Mouse (Mus musculus) midbrain, embryonic 14.5 days (tissue): ENCODE data around the gene Tdrd5. TPM values are rescaled to one million over a fixed set of nuclear protein-coding genes. Genes with fewer than 3 reads are reported as not detected.
"Not testable (repeated sequence)": the region's sequence is repeated elsewhere in the genome, so short reads cannot be mapped to it uniquely, and the experiment has no call there.

Experiments
- ATAC-seq: fragments of 200-750 bp; cut with Nextera tagmentation; 2 replicates; pipeline ENCODE4 v1.8.0; 2017; ENCODE audit warnings: moderate number of reproducible peaks, moderate library complexity; ENCODE audit not compliant: low FRiP score, low TSS enrichment
- DNase-seq: peaks from one replicate; pipeline ENCODE4 v3.0.0-alpha.2; 2015
- H3K27ac ChIP-seq: fragments of 300-500 bp; sonication (generic); replicated peaks from 2 replicates; pipeline ENCODE4 v1.5.1; 2014; ENCODE audit warnings: mild to moderate bottlenecking, low read depth, low read length, moderate library complexity
- H3K27me3 ChIP-seq: fragments of 300-500 bp; sonication (generic); 2 replicates; pipeline ENCODE4 v1.6.1; 2014; ENCODE audit warnings: low read length, control low read depth, mixed read lengths; ENCODE audit not compliant: control insufficient read depth, insufficient read depth
- H3K36me3 ChIP-seq: fragments of 300-500 bp; sonication (generic); 2 replicates; pipeline ENCODE4 v1.6.1; 2014; ENCODE audit warnings: low read length, control low read depth; ENCODE audit not compliant: control insufficient read depth, insufficient read depth
- H3K4me1 ChIP-seq: fragments of 300-500 bp; sonication (generic); 2 replicates; pipeline ENCODE4 v1.6.1; 2014; ENCODE audit warnings: mild to moderate bottlenecking, antibody characterized with exemption, low read length, control low read depth; ENCODE audit not compliant: control insufficient read depth, insufficient read depth
- H3K4me2 ChIP-seq: fragments of 300-500 bp; sonication (generic); 2 replicates; pipeline ENCODE4 v1.6.1; 2014; ENCODE audit warnings: mild to moderate bottlenecking, low read length, moderate library complexity
- H3K4me3 ChIP-seq: fragments of 300-500 bp; sonication (generic); replicated peaks from 2 replicates; pipeline ENCODE4 v1.5.1; 2014; ENCODE audit warnings: low read depth, low read length
- H3K9ac ChIP-seq: fragments of 300-500 bp; sonication (generic); replicated peaks from 2 replicates; pipeline ENCODE4 v1.6.1; 2014; ENCODE audit warnings: mild to moderate bottlenecking, low read length, moderate library complexity
- H3K9me3 ChIP-seq: fragments of 300-500 bp; sonication (generic); 2 replicates; pipeline ENCODE4 v1.6.1; 2016; ENCODE audit warnings: low read length, control low read depth, mixed read lengths; ENCODE audit not compliant: control insufficient read depth
- WGBS: fragments of 180-500 bp; shearing (Covaris S2); extraction: QIAGEN DNeasy Blood & Tissue Kit; methylation state at CpG from one replicate; pipeline ENCODE4 v1.1.7; 2014; 5-methylcytosine and 5-hydroxymethylcytosine counted together
- polyA plus RNA-seq: library from polyadenylated mRNA; unstranded; fragments of >200 nt; fragmentation: Nextera tagmentation; extraction: Ambion mirVana; gene quantifications from 2 replicates; pipeline ENCODE4 v1.2.1, GENCODE M21; 2014

The Tdrd5 gene
- polyA plus RNA-seq, 1 experiment from 2014 or later: 1.7 TPM

DNA sequence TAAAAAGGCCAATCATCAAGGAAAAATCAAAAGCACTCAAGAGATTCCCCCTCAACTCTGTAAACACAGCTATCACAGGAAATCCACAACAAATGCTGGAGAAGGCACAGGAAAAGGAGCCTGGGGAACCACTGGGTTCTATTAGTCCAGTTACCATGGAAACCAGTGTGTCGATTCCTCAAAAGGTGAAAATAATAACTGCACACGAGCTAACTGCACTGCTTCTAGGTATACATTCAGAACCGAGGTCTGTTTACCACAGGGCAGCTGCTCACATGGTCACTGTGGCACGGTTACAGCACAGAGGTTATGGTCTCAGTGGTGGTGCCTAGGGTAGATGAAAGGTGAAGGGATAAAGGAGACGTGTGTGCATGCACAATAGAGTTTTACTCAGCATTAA, 31.8 kb downstream of the Tdrd5 start:
- ATAC-seq (no peak), DNase-seq (peak; percentile 83)
- no peaks in the 10 kb centered on the region for H3K9me3 ChIP-seq
- no peak overlapping the region for H3K9ac ChIP-seq
- peak overlapping the region; percentile 58; the same call in 1 of the 2 replicates for H3K27ac ChIP-seq
- no peaks in the 10 kb centered on the region for H3K27me3 ChIP-seq
- H3K36me3 ChIP-seq: no peaks in the 10 kb centered on the region
- no peak overlapping the region for H3K4me2 ChIP-seq
- no peak overlapping the region for H3K4me3 ChIP-seq
- 29% methylated on average over 5 of the region's 5 CpGs for WGBS
- no peaks in the 10 kb centered on the region; the same call in 1 of the 2 replicates for H3K4me1 ChIP-seq

GRCm38 (mm10) chr1:156270471-156270870, 33.0 kb downstream of the Tdrd5 start:
- no peak overlapping the region for H3K4me3 ChIP-seq

GRCm38 (mm10) chr1:156268546-156268945, 34.9 kb downstream of the Tdrd5 start:
- ATAC-seq, H3K27me3 ChIP-seq, H3K4me1 ChIP-seq, H3K36me3 ChIP-seq, H3K9me3 ChIP-seq, H3K4me3 ChIP-seq, H3K9ac ChIP-seq, H3K27ac ChIP-seq, H3K4me2 ChIP-seq, DNase-seq: not testable (repeated sequence)
- 22% methylated on average over 3 of the region's 3 CpGs for WGBS

More at GRCm38 (mm10) chr1:156270471-156270870, 33.0 kb downstream of the Tdrd5 start:
- Histone ChIP-seq H3K9ac (no peak overlapping the region), H3K9me3 (no peaks in the 10 kb centered on the region), H3K27me3 (no peaks in the 10 kb centered on the region), H3K27ac (no peak overlapping the region), H3K36me3 (no peaks in the 10 kb centered on the region), H3K4me2 (no peak overlapping the region), H3K4me1 (no peaks in the 10 kb centered on the region; the same call in 1 of the 2 replicates)
- 83% methylated on average over 9 of the region's 9 CpGs for WGBS
- DNase-seq: no peak
- no peak for ATAC-seq

DNA sequence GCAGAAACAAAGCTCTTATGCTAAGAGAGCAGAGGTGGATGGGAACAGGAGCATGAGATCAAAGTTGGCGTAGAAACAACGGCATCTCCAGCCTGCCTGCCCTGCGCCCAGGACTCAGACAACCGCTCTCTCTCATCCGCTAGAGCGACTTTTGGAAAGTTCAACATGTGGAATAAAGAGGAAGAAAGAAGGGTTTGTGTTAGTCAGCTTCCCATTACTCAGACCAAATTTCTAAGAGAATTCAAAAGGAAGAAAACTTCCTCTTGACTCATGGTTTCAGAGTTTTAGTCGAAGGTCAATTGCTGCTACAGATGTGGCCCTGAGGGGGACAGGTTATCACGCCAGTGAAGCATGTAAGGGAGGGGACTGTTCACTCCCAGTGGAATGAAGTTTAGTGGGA, 39.5 kb downstream of the Tdrd5 start:
- no peaks in the 10 kb centered on the region for H3K27me3 ChIP-seq
- no peaks in the 10 kb centered on the region for H3K4me1 ChIP-seq
- no peak overlapping the region for H3K27ac ChIP-seq
- no peak overlapping the region for H3K4me3 ChIP-seq
- WGBS: 90% methylated on average over 8 of the region's 8 CpGs
- no peak for DNase-seq
- H3K4me2 ChIP-seq: no peak overlapping the region
- H3K36me3 ChIP-seq: no peaks in the 10 kb centered on the region
- ATAC-seq: no peak
- no peaks in the 10 kb centered on the region for H3K9me3 ChIP-seq
- no peak overlapping the region for H3K9ac ChIP-seq

GRCm38 (mm10) chr1:156263352-156263751, 40.1 kb downstream of the Tdrd5 start:
- H3K4me1 ChIP-seq: no peaks in the 10 kb centered on the region
- peak; percentile 80 for DNase-seq
- H3K36me3 ChIP-seq: no peaks in the 10 kb centered on the region
- H3K9ac ChIP-seq: no peak overlapping the region
- H3K9me3 ChIP-seq: no peaks in the 10 kb centered on the region
- no peak overlapping the region for H3K27ac ChIP-seq
- 53% methylated on average over 2 of the region's 2 CpGs for WGBS
- H3K4me3 ChIP-seq: no peak overlapping the region
- no peaks in the 10 kb centered on the region for H3K27me3 ChIP-seq
- H3K4me2 ChIP-seq: no peak overlapping the region
- no peak for ATAC-seq

GRCm38 (mm10) chr1:156254866-156255265, 48.6 kb downstream of the Tdrd5 start:
- Histone ChIP-seq H3K9me3 (no peaks in the 10 kb centered on the region), H3K4me3 (no peak overlapping the region), H3K36me3 (no peaks in the 10 kb centered on the region), H3K27me3 (no peaks in the 10 kb centered on the region), H3K4me1 (no peaks in the 10 kb centered on the region), H3K4me2 (no peak overlapping the region), H3K9ac (no peak overlapping the region), H3K27ac (no peak overlapping the region)
- ATAC-seq: no peak
- 78% methylated on average over 4 of the region's 4 CpGs for WGBS
- DNase-seq: no peak

GRCm38 (mm10) chr1:156251096-156251495, 52.4 kb downstream of the Tdrd5 start:
- H3K27me3 ChIP-seq, H3K36me3 ChIP-seq, H3K9me3 ChIP-seq, H3K9ac ChIP-seq, H3K4me3 ChIP-seq, H3K4me2 ChIP-seq, ATAC-seq, H3K4me1 ChIP-seq, H3K27ac ChIP-seq, DNase-seq: not testable (repeated sequence)
- WGBS: 90% methylated on average over 4 of the region's 4 CpGs

- ATAC-seq (no peak), DNase-seq (no peak)
- H3K4me2 ChIP-seq: no peak overlapping the region
- no peaks in the 10 kb centered on the region for H3K27me3 ChIP-seq
- no peaks in the 10 kb centered on the region for H3K36me3 ChIP-seq
- no peak overlapping the region for H3K9ac ChIP-seq
- no peaks in the 10 kb centered on the region for H3K4me1 ChIP-seq
- H3K27ac ChIP-seq: no peak overlapping the region
- H3K9me3 ChIP-seq: no peaks in the 10 kb centered on the region
- 86% methylated on average over 3 of the region's 3 CpGs for WGBS
- H3K4me3 ChIP-seq: no peak overlapping the region
These were observed 55.6 kb downstream of the Tdrd5 start for GRCm38 (mm10) chr1:156247893-156248292.

DNA sequence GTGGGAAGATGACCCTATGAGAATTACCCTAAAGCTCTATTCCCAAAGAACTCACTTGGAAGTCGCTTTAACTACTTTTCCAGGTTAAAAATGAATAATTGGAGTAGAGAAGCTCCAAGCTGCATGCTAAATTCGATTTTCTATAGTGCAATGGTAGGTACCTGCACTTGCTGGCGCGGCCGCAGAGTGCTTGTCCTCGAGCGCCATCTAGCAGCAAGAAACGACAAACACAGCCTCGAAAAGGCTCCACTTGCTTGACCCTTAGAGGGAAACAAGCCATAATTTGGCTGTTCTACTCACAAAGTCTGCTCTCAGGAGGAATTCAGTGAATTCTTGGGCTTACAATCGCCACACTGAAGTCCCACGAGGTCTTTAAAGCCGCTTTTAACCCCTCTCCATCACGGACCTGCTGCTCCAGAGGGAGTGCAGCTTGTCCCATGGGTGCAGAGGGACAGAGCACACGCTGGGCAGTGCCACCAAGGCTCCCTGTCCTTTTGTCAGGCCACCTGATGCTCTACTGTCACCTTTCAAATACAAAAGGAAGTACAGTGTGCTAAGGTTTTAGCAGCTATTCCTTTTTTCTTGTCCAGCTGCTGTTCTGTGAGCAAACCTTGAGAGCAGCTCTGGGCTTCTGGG, 61.6 kb downstream of the Tdrd5 start:
- ATAC-seq (no peak), DNase-seq (peak; percentile 90)
- Histone ChIP-seq H3K4me1 (no peaks in the 10 kb centered on the region), H3K27ac (no peak overlapping the region), H3K4me2 (no peak overlapping the region), H3K9me3 (no peaks in the 10 kb centered on the region), H3K4me3 (no peak overlapping the region), H3K27me3 (no peaks in the 10 kb centered on the region), H3K9ac (no peak overlapping the region), H3K36me3 (no peaks in the 10 kb centered on the region)
- WGBS: 8% methylated on average over 14 of the region's 14 CpGs
